Mouse (Mus musculus): ENCODE measurements around the gene Tnfrsf26. TPM values are rescaled to one million over a fixed set of nuclear protein-coding genes. Genes with fewer than 3 reads are reported as not detected.

Gene Tnfrsf26
- polyA plus RNA-seq, 1 experiment from 2014 or later: 0.33 TPM

GRCm38 (mm10) chr7:143583025-143583424 is 45.5 kb downstream of the Tnfrsf26 start:
- WGBS: 92% methylated on average over 5 of the region's 5 CpGs
- no peak for ATAC-seq (ENCODE audit: low FRiP score)

GRCm38 (mm10) chr7:143575751-143576150 is 52.8 kb downstream of the Tnfrsf26 start:
- no peak overlapping the region for H3K4me3 ChIP-seq (replicated peaks; ENCODE audit: low read length)
- no peaks in the 10 kb centered on the region for H3K4me1 ChIP-seq (replicated peaks; ENCODE audit: control insufficient read depth, insufficient read depth, low read length)
- no peak overlapping the region for H3K27ac ChIP-seq
- 97% methylated on average over 11 of the region's 11 CpGs for WGBS
- no peak for DNase-seq (ENCODE audit: low spot score)
- H3K36me3 ChIP-seq (replicated peaks; ENCODE audit: control insufficient read depth, insufficient read depth): peaks cover 95% of the 10 kb centered on the region
- ATAC-seq (ENCODE audit: low FRiP score): no peak
- H3K4me2 ChIP-seq (replicated peaks): no peak overlapping the region
- no peaks in the 10 kb centered on the region for H3K9me3 ChIP-seq (ENCODE audit: control insufficient read depth, low read length)
- no peaks in the 10 kb centered on the region for H3K27me3 ChIP-seq (ENCODE audit: control insufficient read depth, insufficient read depth, low read length)
- H3K9ac ChIP-seq: no peak overlapping the region

More at GRCm38 (mm10) chr7:143583025-143583424, 45.5 kb downstream of the Tnfrsf26 start:
- H3K4me2 ChIP-seq (replicated peaks): no peak overlapping the region
- no peak overlapping the region for H3K27ac ChIP-seq
- no peak overlapping the region for H3K9ac ChIP-seq
- H3K36me3 ChIP-seq (replicated peaks; ENCODE audit: control insufficient read depth, insufficient read depth): peaks cover 95% of the 10 kb centered on the region
- H3K4me1 ChIP-seq (replicated peaks; ENCODE audit: control insufficient read depth, insufficient read depth, low read length): no peaks in the 10 kb centered on the region
- no peak overlapping the region for H3K4me3 ChIP-seq (replicated peaks; ENCODE audit: low read length)
- no peak for DNase-seq (ENCODE audit: low spot score)
- H3K27me3 ChIP-seq (ENCODE audit: control insufficient read depth, insufficient read depth, low read length): no peaks in the 10 kb centered on the region
- no peaks in the 10 kb centered on the region for H3K9me3 ChIP-seq (ENCODE audit: control insufficient read depth, low read length)

GRCm38 (mm10) chr7:143565648-143566039 is 62.9 kb downstream of the Tnfrsf26 start:
- no peaks in the 10 kb centered on the region for H3K4me1 ChIP-seq (replicated peaks; ENCODE audit: control insufficient read depth, insufficient read depth, low read length)
- H3K4me3 ChIP-seq (replicated peaks; ENCODE audit: low read length): no peak overlapping the region
- WGBS: 96% methylated on average over 3 of the region's 3 CpGs
- H3K36me3 ChIP-seq (replicated peaks; ENCODE audit: control insufficient read depth, insufficient read depth): peaks cover 99% of the 10 kb centered on the region
- no peaks in the 10 kb centered on the region for H3K9me3 ChIP-seq (ENCODE audit: control insufficient read depth, low read length)
- no peak overlapping the region for H3K4me2 ChIP-seq (replicated peaks)
- ATAC-seq (ENCODE audit: low FRiP score) (no peak), DNase-seq (ENCODE audit: low spot score) (no peak)
- H3K27me3 ChIP-seq (ENCODE audit: control insufficient read depth, insufficient read depth, low read length): no peaks in the 10 kb centered on the region
- H3K9ac ChIP-seq: no peak overlapping the region
- H3K27ac ChIP-seq: no peak overlapping the region

- 94% methylated on average over 6 of the region's 6 CpGs for WGBS
- H3K27ac ChIP-seq: no peak overlapping the region
- peaks cover 99% of the 10 kb centered on the region for H3K36me3 ChIP-seq (replicated peaks; ENCODE audit: control insufficient read depth, insufficient read depth)
- DNase-seq (ENCODE audit: low spot score): no peak
- H3K4me2 ChIP-seq (replicated peaks): no peak overlapping the region
- no peak for ATAC-seq (ENCODE audit: low FRiP score)
- no peak overlapping the region for H3K4me3 ChIP-seq (replicated peaks; ENCODE audit: low read length)
- H3K27me3 ChIP-seq (ENCODE audit: control insufficient read depth, insufficient read depth, low read length): no peaks in the 10 kb centered on the region
- no peak overlapping the region for H3K9ac ChIP-seq
- no peaks in the 10 kb centered on the region for H3K9me3 ChIP-seq (ENCODE audit: control insufficient read depth, low read length)
- H3K4me1 ChIP-seq (replicated peaks; ENCODE audit: control insufficient read depth, insufficient read depth, low read length): no peaks in the 10 kb centered on the region
Measured at GRCm38 (mm10) chr7:143565015-143565647, 63.4 kb downstream of the Tnfrsf26 start.

GRCm38 (mm10) chr7:143563787-143564186 is 64.7 kb downstream of the Tnfrsf26 start:
- no peaks in the 10 kb centered on the region for H3K27me3 ChIP-seq (ENCODE audit: control insufficient read depth, insufficient read depth, low read length)
- ATAC-seq (ENCODE audit: low FRiP score): no peak
- no peak overlapping the region for H3K9ac ChIP-seq
- no peaks in the 10 kb centered on the region for H3K9me3 ChIP-seq (ENCODE audit: control insufficient read depth, low read length)
- DNase-seq (ENCODE audit: low spot score): no peak
- H3K4me2 ChIP-seq (replicated peaks): no peak overlapping the region
- no peak overlapping the region for H3K27ac ChIP-seq
- H3K4me3 ChIP-seq (replicated peaks; ENCODE audit: low read length): no peak overlapping the region
- peaks cover 99% of the 10 kb centered on the region for H3K36me3 ChIP-seq (replicated peaks; ENCODE audit: control insufficient read depth, insufficient read depth)
- 94% methylated on average over 5 of the region's 5 CpGs for WGBS
- no peaks in the 10 kb centered on the region for H3K4me1 ChIP-seq (replicated peaks; ENCODE audit: control insufficient read depth, insufficient read depth, low read length)

Small RNA genes within 50 kb of the gene (microRNA-seq; reads per million reads assigned to microRNA genes)
- gene Mir7064: 1.1 reads per million

Other genes starting within 250 kb of the Tnfrsf26 start
- gene Cdkn1c, start 167.7 kb downstream of the Tnfrsf26 start, polyA plus RNA-seq (2014; fragmentation: Nextera tagmentation; extraction: Ambion mirVana): 293 and 336 TPM in 2 replicates
- 0.90 and 1.0 TPM in 2 replicates for gene Slc22a18, start 155.0 kb downstream of the Tnfrsf26 start, polyA plus RNA-seq (2014; fragmentation: Nextera tagmentation; extraction: Ambion mirVana)
- 0.57 and 0.87 TPM in 2 replicates for gene Phlda2, start 125.6 kb downstream of the Tnfrsf26 start, polyA plus RNA-seq (2014; fragmentation: Nextera tagmentation; extraction: Ambion mirVana)
- gene Nap1l4, start 79.6 kb downstream of the Tnfrsf26 start, polyA plus RNA-seq (2014; fragmentation: Nextera tagmentation; extraction: Ambion mirVana): 151 and 170 TPM in 2 replicates
- 62.4 and 70.5 TPM in 2 replicates for gene Cars, start 28.6 kb downstream of the Tnfrsf26 start, polyA plus RNA-seq (2014; fragmentation: Nextera tagmentation; extraction: Ambion mirVana)
- 3.1 and 4.7 TPM in 2 replicates for gene Tnfrsf22, start 20.9 kb upstream of the Tnfrsf26 start, polyA plus RNA-seq (2014; fragmentation: Nextera tagmentation; extraction: Ambion mirVana)
- gene Tnfrsf23, start 57.1 kb upstream of the Tnfrsf26 start, polyA plus RNA-seq (2014; fragmentation: Nextera tagmentation; extraction: Ambion mirVana): 0.64 and 0.80 TPM in 2 replicates
- gene Osbpl5, start 128.3 kb upstream of the Tnfrsf26 start, polyA plus RNA-seq (2014; fragmentation: Nextera tagmentation; extraction: Ambion mirVana): 35.0 and 38.1 TPM in 2 replicates
- not detected in 2 replicates for gene Mrgprg, start 138.3 kb upstream of the Tnfrsf26 start, polyA plus RNA-seq (2014; fragmentation: Nextera tagmentation; extraction: Ambion mirVana)
- gene Mrgpre, start 155.8 kb upstream of the Tnfrsf26 start, polyA plus RNA-seq (2014; fragmentation: Nextera tagmentation; extraction: Ambion mirVana): 8.7 and 9.2 TPM in 2 replicates
- gene Nadsyn1, start 194.1 kb upstream of the Tnfrsf26 start, polyA plus RNA-seq (2014; fragmentation: Nextera tagmentation; extraction: Ambion mirVana): 5.0 and 5.8 TPM in 2 replicates
- gene Dhcr7, start 194.4 kb upstream of the Tnfrsf26 start, polyA plus RNA-seq (2014; fragmentation: Nextera tagmentation; extraction: Ambion mirVana): 86.1 and 98.6 TPM in 2 replicates
- not detected in 2 replicates for gene Gm498, start 238.1 kb upstream of the Tnfrsf26 start, polyA plus RNA-seq (2014; fragmentation: Nextera tagmentation; extraction: Ambion mirVana)